Mouse (Mus musculus): ENCODE data around the gene Tpo.

The Tpo gene

GRCm38 (mm10) chr12:30132524-30132923, at the start of gene Tpo:
Gene Tpo, minus strand, starts transcription at chr12:30132624.
- DNase-seq (ENCODE audit: low spot score in 2 of 2), result no peak

DNA sequence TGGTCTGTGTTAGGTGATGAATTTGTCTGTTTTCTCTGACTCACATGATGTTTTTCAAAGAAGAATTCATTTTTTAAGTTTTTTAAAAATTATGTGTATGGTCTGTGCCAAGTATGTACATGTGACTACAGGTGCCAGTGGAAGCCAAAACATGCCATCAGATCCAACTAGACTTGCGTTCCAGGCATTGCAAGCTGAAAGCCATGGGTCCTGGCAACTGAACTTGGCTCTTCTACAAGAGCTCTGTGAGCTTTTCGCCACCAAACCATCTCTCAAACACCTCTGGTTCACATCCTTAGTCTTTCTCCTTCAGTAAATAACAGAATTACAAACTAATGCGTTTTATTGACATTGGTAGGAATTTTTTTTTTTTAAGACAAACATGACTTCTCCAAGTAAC, 49.3 kb upstream of the Tpo start:
- DNase-seq (ENCODE audit: low spot score in 2 of 2), result no peak

DNA sequence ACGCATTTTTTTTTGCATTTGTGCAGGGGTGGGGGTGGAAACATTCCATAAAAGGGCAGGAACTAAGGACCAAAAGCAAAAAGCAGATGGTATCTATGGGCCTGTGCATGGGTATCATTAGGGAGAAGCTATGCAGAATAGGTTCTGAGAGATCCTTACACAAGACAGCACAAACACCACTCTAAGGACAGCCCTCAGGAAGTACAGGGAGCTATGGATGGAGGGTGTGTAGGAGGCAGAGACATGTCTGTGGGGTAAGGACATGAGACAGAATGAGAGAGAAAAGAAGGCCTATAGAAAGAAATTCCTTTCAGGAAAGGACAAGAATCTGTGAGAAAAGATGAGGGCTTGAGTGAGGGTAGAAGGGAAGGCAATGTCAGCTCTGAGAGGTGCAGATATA, 47.2 kb upstream of the Tpo start:
- DNase-seq (ENCODE audit: low spot score in 2 of 2), result no peak

DNA sequence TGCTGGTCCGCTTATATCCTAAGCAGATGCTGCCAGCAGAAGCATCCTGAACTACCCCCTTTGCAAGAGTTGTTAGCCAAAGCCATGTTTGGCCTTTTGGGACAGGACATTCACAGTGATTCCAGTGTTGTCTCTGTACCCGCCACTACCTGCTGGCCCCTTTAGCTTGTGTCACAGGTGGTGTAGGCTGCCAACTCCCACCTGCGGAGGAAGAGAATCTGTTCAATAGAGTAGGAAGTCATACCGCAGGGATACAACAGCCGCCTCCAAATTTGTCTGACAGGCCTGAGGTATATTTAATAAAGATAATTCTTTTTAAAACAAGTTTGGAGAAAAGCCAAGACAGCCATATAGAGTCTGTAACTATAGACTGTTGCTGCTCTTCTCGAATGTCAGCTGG, 45.5 kb upstream of the Tpo start:
- no peak for DNase-seq (ENCODE audit: low spot score in 2 of 2)

DNA sequence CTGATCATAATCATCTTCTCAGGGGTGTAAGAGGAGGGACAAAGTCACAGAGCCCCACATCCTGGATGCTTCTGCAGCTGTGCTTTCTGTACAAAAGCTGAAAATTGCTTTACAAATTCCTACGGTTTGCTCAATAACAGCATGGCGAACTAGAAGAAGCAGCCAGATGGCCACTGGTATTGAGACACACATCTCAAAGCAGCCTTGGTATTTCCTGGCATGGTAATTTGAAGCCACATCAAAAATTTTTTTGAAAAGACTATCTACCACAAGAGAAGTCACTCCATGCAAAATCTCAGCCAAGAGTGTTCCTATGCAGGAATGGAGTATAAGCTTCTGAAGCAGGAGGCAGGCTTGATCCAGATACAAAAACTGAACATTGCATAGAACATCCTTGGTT, 45.1 kb upstream of the Tpo start:
- DNase-seq (ENCODE audit: low spot score in 2 of 2), result no peak

- no peak for DNase-seq (ENCODE audit: low spot score in 2 of 2)
These were observed 36.1 kb upstream of the Tpo start for GRCm38 (mm10) chr12:30168491-30168890.

DNA sequence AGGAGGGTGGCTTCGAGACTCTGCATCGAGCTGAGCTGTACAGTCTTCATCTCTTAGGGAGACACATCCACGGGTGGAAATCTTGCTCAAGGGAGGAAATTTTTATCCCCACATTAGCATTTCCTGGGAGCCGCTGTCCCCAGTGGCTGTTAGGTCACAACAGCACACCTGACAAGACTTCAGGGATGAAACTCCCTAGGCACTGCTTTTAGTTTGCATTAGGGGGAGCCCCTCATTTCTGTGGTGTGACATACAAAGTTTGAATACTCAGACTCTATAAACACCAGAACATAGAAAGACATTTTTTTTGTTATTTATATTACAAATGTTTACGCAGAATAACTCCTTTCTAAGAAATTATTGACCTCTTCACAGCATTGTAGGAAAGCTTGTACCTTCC, 32.1 kb upstream of the Tpo start:
- no peak for DNase-seq (ENCODE audit: low spot score in 2 of 2)

GRCm38 (mm10) chr12:30164005-30164404, 31.6 kb upstream of the Tpo start:
- no peak for DNase-seq (ENCODE audit: low spot score in 2 of 2)

DNA sequence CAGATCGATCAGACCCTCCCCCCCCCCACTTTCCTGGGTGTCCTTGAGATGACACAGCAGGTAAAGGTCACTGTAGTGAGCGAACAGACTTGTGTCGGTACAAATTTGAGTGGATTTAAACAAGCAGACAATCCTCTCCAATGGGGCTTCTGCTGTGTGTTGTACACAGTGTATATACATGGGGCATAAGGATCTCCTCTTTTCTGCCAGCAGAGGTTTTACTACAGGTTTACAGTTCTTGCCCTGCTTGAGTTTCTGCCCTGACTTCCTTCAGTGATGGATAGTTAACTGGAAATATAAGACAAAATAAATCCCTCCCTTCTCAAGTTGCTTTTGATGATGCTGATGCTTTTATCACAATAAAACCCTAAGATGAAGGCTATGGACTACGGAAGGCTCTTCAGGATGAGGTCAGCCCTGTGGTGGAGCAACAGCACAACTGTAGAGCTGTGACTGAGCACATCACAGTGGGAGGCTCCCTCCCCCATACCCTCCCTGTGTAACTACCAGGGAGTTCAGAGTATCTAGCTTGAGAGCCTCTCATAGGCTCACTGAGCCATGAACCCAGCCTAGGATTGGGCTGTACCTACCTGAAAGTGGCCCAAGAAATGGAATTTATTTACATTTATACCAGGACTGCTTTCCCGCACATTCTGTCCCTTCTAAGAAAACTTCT, 29.4 kb upstream of the Tpo start:
- no peak for DNase-seq (ENCODE audit: low spot score in 2 of 2)

DNA sequence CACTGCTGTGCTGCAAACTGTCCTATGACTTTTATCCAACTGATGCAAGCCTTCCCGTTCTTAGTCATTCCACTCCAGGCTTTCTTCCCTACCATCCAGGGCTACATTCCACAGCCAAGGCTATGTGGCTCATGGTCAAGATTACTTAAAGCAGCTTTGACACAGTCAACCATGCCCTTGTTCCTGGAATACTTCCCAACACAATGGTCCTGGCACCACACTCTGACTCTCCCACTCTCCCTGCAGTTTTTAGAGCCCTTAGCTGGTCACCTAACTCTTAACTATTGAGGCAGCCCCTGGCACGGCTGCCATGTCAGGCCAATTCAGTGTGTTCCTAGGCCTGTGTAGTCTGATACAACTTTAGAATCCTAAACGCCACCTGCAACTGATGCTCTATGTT, 28.1 kb upstream of the Tpo start:
- DNase-seq (ENCODE audit: low spot score in 2 of 2), result no peak

DNA sequence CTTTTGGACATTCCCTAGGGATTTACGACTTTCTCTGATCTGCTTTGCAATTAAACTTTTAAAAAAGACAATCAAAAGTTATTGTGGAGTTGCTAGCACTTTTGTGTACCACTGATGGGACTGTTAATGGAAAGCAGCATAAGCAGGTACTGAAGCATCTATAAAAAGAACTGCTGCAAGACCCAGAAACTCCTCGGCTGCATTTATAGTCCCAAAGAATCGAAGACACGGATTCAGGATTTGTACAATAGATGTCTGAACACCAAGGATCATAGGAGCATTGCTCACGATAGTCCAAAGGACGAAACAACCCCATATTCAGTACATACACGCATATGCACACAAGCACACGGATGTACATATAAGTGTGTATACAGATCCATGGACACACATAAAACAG, 27.4 kb upstream of the Tpo start:
- DNase-seq (ENCODE audit: low spot score in 2 of 2), result no peak

- DNase-seq (ENCODE audit: low spot score in 2 of 2), result no peak
These were observed 21.8 kb upstream of the Tpo start for GRCm38 (mm10) chr12:30154079-30154673.

GRCm38 (mm10) chr12:30142085-30142484, 9.7 kb upstream of the Tpo start:
- DNase-seq (ENCODE audit: low spot score in 2 of 2), result no peak

DNA sequence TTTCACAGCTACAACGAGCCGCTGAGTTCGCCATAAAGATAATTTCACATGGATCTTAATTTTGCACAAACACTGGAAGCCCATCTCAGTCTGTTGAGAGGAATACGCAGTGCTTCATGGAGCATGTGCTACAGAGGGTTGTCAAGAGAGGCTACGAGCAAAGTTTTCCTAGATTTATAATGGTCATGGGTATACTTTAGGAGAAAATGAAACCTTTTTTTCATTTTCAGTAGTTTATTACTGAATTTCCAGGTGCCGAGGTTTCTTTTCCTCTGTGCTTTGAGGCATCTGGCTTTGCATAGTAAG, 3.1 kb downstream of the Tpo start:
- no peak for DNase-seq (ENCODE audit: low spot score in 2 of 2)

- DNase-seq (ENCODE audit: low spot score in 2 of 2), result peak; percentile 53 to 67
These were observed 3.6 kb downstream of the Tpo start for GRCm38 (mm10) chr12:30128561-30129410.

DNA sequence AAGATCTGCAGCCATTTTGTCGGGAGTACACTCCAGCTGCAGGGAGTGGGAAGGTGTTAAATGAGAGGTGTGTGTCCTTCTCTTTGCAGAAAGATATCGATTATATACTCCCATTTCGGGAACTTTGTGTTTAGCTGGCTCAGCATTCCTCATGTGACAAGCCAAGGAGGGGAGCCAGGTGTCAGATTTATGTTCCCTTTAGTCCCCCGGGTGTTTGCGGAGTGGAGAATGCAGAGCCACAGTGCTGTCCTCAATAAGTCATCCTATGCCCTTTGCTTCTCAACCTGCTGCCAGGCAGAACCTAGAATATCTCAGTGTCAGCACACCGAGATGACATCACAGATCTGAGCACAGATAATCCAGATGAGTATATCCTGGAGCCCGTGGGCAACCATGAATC, 10.1 kb downstream of the Tpo start:
- DNase-seq (ENCODE audit: low spot score in 2 of 2), result no peak

- DNase-seq (ENCODE audit: low spot score in 2 of 2), result no peak
These were observed 20.2 kb downstream of the Tpo start for GRCm38 (mm10) chr12:30112271-30112670.

- no peak for DNase-seq (ENCODE audit: low spot score in 2 of 2)
These were observed 22.5 kb downstream of the Tpo start for GRCm38 (mm10) chr12:30109646-30110605.

GRCm38 (mm10) chr12:30102891-30103565, 29.4 kb downstream of the Tpo start:
- no peak for DNase-seq (ENCODE audit: low spot score in 2 of 2)

- no peak for DNase-seq (ENCODE audit: low spot score in 2 of 2)
These were observed 40.3 kb downstream of the Tpo start for GRCm38 (mm10) chr12:30092081-30092480.

DNA sequence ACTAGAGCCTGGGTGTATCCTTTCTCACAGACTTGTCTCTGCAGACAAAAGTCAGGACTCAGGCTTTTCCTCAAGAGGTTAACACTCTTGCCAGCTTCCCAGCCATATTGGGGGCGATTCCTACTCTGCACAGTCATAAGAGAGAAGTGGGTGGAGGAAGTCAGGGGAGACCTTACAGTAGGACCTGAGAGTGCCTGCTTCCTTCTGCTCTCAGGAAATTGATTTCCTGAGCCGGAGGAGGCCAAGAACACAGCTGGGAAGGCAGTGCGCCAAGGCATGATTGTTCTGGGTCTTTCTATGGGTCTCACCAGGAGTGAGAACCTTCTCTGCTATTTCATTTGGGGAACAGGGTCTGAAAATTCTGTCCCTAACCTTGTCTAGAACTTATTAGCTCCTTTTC, 48.5 kb downstream of the Tpo start:
- no peak for DNase-seq (ENCODE audit: low spot score in 2 of 2)
